In the genomic region with DNA sequence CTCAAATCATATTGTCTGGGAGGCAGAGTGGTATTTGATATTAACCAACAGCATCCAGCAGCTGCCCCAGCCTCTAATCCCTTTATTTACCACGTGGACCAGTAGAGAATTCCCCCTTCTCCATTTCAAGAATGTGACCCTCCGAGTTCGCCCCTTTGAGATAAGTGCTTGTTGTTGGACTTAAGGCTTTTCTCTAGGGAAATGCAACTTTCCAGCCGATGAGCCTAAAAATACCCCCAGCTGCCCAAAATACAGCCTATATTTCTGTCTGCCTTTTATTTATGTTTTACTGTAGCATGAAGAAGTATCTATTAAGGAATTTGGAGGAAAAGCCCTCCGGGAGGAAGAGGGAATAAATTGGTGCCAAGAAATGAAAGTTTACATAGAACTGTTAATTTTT, we compare ENCODE assay signal across 19 mouse cellular contexts.
"Had no signal": no experiment of that assay in that cellular context is flagged by ENCODE, and none has a peak within 500 bp of the region (broad histone marks: within the 10 kb centered on the region; RNA-seq: fewer than 3 reads in every experiment).

No protein-coding gene starts in this region.

- H3K4me2 ChIP-seq: limb, embryonic 13.5 days; liver, embryonic 13.5 days; lung, embryonic 15.5 days; midbrain, embryonic 12.5 days; midbrain, embryonic 15.5 days; neural tube, embryonic 13.5 days had no signal

- DNase-seq: kidney, adult 18-20 months; kidney, postnatal 14 days; layer of hippocampus, postnatal 36 days; left cerebral cortex, postnatal 4 days; liver, embryonic 13.5 days; lung, postnatal 14 days; retina, postnatal 1 day; right cerebral cortex, postnatal 25 days; spleen, adult 18-20 months; thymus, adult 18-20 months; thymus, postnatal 36 days had no signal

- ATAC-seq: intestine, embryonic 16.5 days; midbrain, embryonic 15.5 days had no signal

- H3K27ac ChIP-seq: left cerebral cortex, adult 2 months; limb, embryonic 13.5 days; liver, embryonic 13.5 days; lung, embryonic 15.5 days; macrophage; midbrain, embryonic 12.5 days; midbrain, embryonic 15.5 days; neural tube, embryonic 13.5 days had no signal

- H3K9ac ChIP-seq: limb, embryonic 13.5 days; liver, embryonic 13.5 days; lung, embryonic 15.5 days; midbrain, embryonic 12.5 days; midbrain, embryonic 15.5 days; neural tube, embryonic 13.5 days had no signal

- H3K4me3 ChIP-seq: left cerebral cortex, adult 2 months; limb, embryonic 13.5 days; liver, embryonic 13.5 days; lung, embryonic 15.5 days; midbrain, embryonic 12.5 days; midbrain, embryonic 15.5 days; neural tube, embryonic 13.5 days had no signal

- H3K36me3 ChIP-seq: limb, embryonic 13.5 days; liver, embryonic 13.5 days; lung, embryonic 15.5 days; midbrain, embryonic 12.5 days; midbrain, embryonic 15.5 days; neural tube, embryonic 13.5 days had no signal

- H3K4me1 ChIP-seq: liver, embryonic 13.5 days; midbrain, embryonic 15.5 days had no signal

- H3K9me3 ChIP-seq: limb, embryonic 13.5 days; liver, embryonic 13.5 days; lung, embryonic 15.5 days; midbrain, embryonic 12.5 days; midbrain, embryonic 15.5 days; neural tube, embryonic 13.5 days had no signal

- H3K27me3 ChIP-seq: limb, embryonic 13.5 days; liver, embryonic 13.5 days; lung, embryonic 15.5 days; midbrain, embryonic 12.5 days; midbrain, embryonic 15.5 days; neural tube, embryonic 13.5 days had no signal
